19 mouse cellular contexts compared by ENCODE assay signal in genomic region chr3:108495486-108495885, GRCm38 (mm10). TPM values are rescaled to one million over a fixed set of nuclear protein-coding genes. Genes with fewer than 3 reads are reported as not detected.
A peak's percentile ranks its signal among the peaks of the same experiment; 100 is the strongest.
DNase-seq lines count a peak whose midpoint lies in the region; ATAC-seq and TF ChIP-seq lines count a peak whose summit lies in the region.
"Had no signal": no experiment of that assay in that cellular context is flagged by ENCODE, and none has a peak within 500 bp of the region (broad histone marks: within the 10 kb centered on the region; RNA-seq: fewer than 3 reads in every experiment).

No protein-coding gene starts in this region.

- H3K27ac ChIP-seq in kidney, embryonic 15.5 days: no peak overlapping the region
- no peak overlapping the region for H3K27ac ChIP-seq in embryonic facial prominence, embryonic 14.5 days (replicated peaks; ENCODE audit: low read depth, low read length)
- H3K27ac ChIP-seq in hindbrain, postnatal 0 days: no peak overlapping the region
- H3K27ac ChIP-seq: heart, embryonic 13.5 days; layer of hippocampus, adult 2 months; liver, embryonic 14.5 days had no signal

- no peak overlapping the region for H3K4me3 ChIP-seq in kidney, embryonic 15.5 days (replicated peaks)
- H3K4me3 ChIP-seq in embryonic facial prominence, embryonic 14.5 days (ENCODE audit: low read depth, low read length): no peak overlapping the region
- no peak overlapping the region for H3K4me3 ChIP-seq in hindbrain, postnatal 0 days (ENCODE audit: low read length)
- H3K4me3 ChIP-seq: erythroblast, embryonic 14.5 days; heart, embryonic 13.5 days; layer of hippocampus, adult 2 months had no signal

- peaks cover 4% of the 10 kb centered on the region; the same call in 1 of the 2 replicates for H3K27me3 ChIP-seq in kidney, embryonic 15.5 days
- no peaks in the 10 kb centered on the region for H3K27me3 ChIP-seq in embryonic facial prominence, embryonic 14.5 days (replicated peaks; ENCODE audit: control insufficient read depth, insufficient read depth, low read length)
- H3K27me3 ChIP-seq in hindbrain, postnatal 0 days (ENCODE audit: insufficient read depth, low read length): no peaks in the 10 kb centered on the region

- no peak for TF ChIP-seq POLR2A in brain, embryonic 14.5 days (IDR thresholded peaks at IDR 0.05; ENCODE audit: borderline replicate concordance, extremely low read depth, insufficient read depth, insufficient read length, poor library complexity, severe bottlenecking)

- no peaks in the 10 kb centered on the region; the same call in 1 of the 2 replicates for H3K4me1 ChIP-seq in kidney, embryonic 15.5 days
- H3K4me1 ChIP-seq in embryonic facial prominence, embryonic 14.5 days (ENCODE audit: control insufficient read depth, insufficient read depth, low read length): no peaks in the 10 kb centered on the region
- no peaks in the 10 kb centered on the region for H3K4me1 ChIP-seq in hindbrain, postnatal 0 days (ENCODE audit: insufficient read depth, low read length)

- TF ChIP-seq CTCF in brain, embryonic 14.5 days (IDR thresholded peaks at IDR 0.05; ENCODE audit: borderline replicate concordance, extremely low read depth, insufficient read depth, insufficient read length): no peak
- no peak; the same call in 1 of the 2 replicates for TF ChIP-seq CTCF in hindbrain, postnatal 0 days (IDR thresholded peaks at IDR 0.05; ENCODE audit: low read depth)

- no peak for DNase-seq in kidney, adult 11 months
- DNase-seq in brain, embryonic 14.5 days (ENCODE audit: low read depth): peak; percentile 70
- DNase-seq in embryonic facial prominence, embryonic 14.5 days (ENCODE audit: low spot score): peak; percentile 70
- peak; percentile 74 for DNase-seq in hindbrain, postnatal 0 days (ENCODE audit: low spot score)
- no peak for DNase-seq in heart, adult 9 months (ENCODE audit: low spot score in 2 of 2)
- no peak for DNase-seq in adrenal gland, adult 2 months
- DNase-seq: cerebellum, adult 11-12 months; gastrocnemius, postnatal 14 days; lung, postnatal 14 days; right cerebral cortex, postnatal 14 days had no signal

- H3K9ac ChIP-seq in kidney, embryonic 15.5 days: no peak overlapping the region
- H3K9ac ChIP-seq in embryonic facial prominence, embryonic 14.5 days (ENCODE audit: low read depth, low read length): no peak overlapping the region
- no peak overlapping the region for H3K9ac ChIP-seq in hindbrain, postnatal 0 days (replicated peaks; ENCODE audit: low read length)
- H3K9ac ChIP-seq: heart, embryonic 13.5 days; liver, embryonic 14.5 days had no signal

- 35% methylated on average over 4 of the region's 4 CpGs for WGBS in kidney, embryonic 15.5 days
- 21% methylated on average over 4 of the region's 4 CpGs for WGBS in embryonic facial prominence, embryonic 14.5 days
- 29% methylated on average over 4 of the region's 4 CpGs for WGBS in hindbrain, postnatal 0 days

- no peak for ATAC-seq in kidney, embryonic 15.5 days (replicated peaks; ENCODE audit: low FRiP score)
- peak; percentile 70 for ATAC-seq in embryonic facial prominence, embryonic 14.5 days (ENCODE audit: low read depth)
- peak; percentile 46 for ATAC-seq in hindbrain, postnatal 0 days

- H3K9me3 ChIP-seq in kidney, embryonic 15.5 days (replicated peaks): no peaks in the 10 kb centered on the region
- H3K9me3 ChIP-seq in embryonic facial prominence, embryonic 14.5 days (ENCODE audit: control insufficient read depth, low read length): no peaks in the 10 kb centered on the region
- no peaks in the 10 kb centered on the region for H3K9me3 ChIP-seq in hindbrain, postnatal 0 days (ENCODE audit: low read length)
- H3K9me3 ChIP-seq: heart, embryonic 13.5 days had no signal

- H3K36me3 ChIP-seq in kidney, embryonic 15.5 days: no peaks in the 10 kb centered on the region
- H3K36me3 ChIP-seq in embryonic facial prominence, embryonic 14.5 days (ENCODE audit: control insufficient read depth, insufficient read depth, low read length): no peaks in the 10 kb centered on the region
- H3K36me3 ChIP-seq in hindbrain, postnatal 0 days (ENCODE audit: insufficient read depth, low read length): no peaks in the 10 kb centered on the region
- H3K36me3 ChIP-seq: heart, embryonic 13.5 days had no signal

- H3K4me2 ChIP-seq in kidney, embryonic 15.5 days: peak overlapping the region; percentile 32; the same call in 1 of the 2 replicates
- H3K4me2 ChIP-seq in embryonic facial prominence, embryonic 14.5 days (ENCODE audit: low read depth, low read length): peak overlapping the region; percentile 32; the same call in 1 of the 2 replicates
- 0 out of 2 replicates have a peak overlapping the region, but pooled peaks have one; percentile 3 for H3K4me2 ChIP-seq in hindbrain, postnatal 0 days (ENCODE audit: low read depth, low read length)
- H3K4me2 ChIP-seq: heart, embryonic 13.5 days had no signal

RNA-seq across cellular contexts. Expression of gene 1700013F07Rik, which starts 38.5 kb away (rescaled TPM):
- polyA plus RNA-seq in kidney, embryonic 15.5 days (2015; fragmentation: Nextera tagmentation; extraction: Ambion mirVana): 0.50 TPM in 1 of 2 replicates, not detected in the other
- 2.1 and 2.4 TPM in 2 replicates for polyA plus RNA-seq in brain, embryonic 14.5 days (2012; rRNA removed)
- 0.63 and 1.1 TPM in 2 replicates for polyA plus RNA-seq in embryonic facial prominence, embryonic 14.5 days (2014; fragmentation: Nextera tagmentation; extraction: Ambion mirVana)
- 1.3 and 6.7 TPM in 2 replicates for total RNA-seq in hindbrain, postnatal 0 days (2014; rRNA removed)
- 3.1 and 3.2 TPM in 2 replicates for polyA plus RNA-seq in hindbrain, postnatal 0 days (2015; fragmentation: Nextera tagmentation; extraction: Ambion mirVana)
- not detected for total RNA-seq in adrenal gland, adult 2 months (2021)
- polyA plus RNA-seq in adrenal gland, adult 2 months (2012; rRNA removed): not detected in 2 replicates
- total RNA-seq: adrenal gland, postnatal 4 days; gastrocnemius, postnatal 14 days; hematopoietic stem cell, adult 5-6 weeks; MEL; neutrophil, adult 5-6 weeks had no signal
- polyA plus RNA-seq: erythroblast, embryonic 14.5 days; heart, embryonic 13.5 days; liver, embryonic 14.5 days had no signal

RNA-seq across cellular contexts. Expression of gene 5330417C22Rik, which starts 40.9 kb away (rescaled TPM):
- polyA plus RNA-seq in kidney, embryonic 15.5 days (2015; fragmentation: Nextera tagmentation; extraction: Ambion mirVana): 1.00 and 1.1 TPM in 2 replicates
- polyA plus RNA-seq in brain, embryonic 14.5 days (2012; rRNA removed): 7.2 and 9.2 TPM in 2 replicates
- 2.2 and 2.5 TPM in 2 replicates for polyA plus RNA-seq in embryonic facial prominence, embryonic 14.5 days (2014; fragmentation: Nextera tagmentation; extraction: Ambion mirVana)
- 10.2 and 10.7 TPM in 2 replicates for total RNA-seq in hindbrain, postnatal 0 days (2014; rRNA removed)
- polyA plus RNA-seq in hindbrain, postnatal 0 days (2015; fragmentation: Nextera tagmentation; extraction: Ambion mirVana): 13.5 and 17.3 TPM in 2 replicates
- 1 to 10 TPM; 2.4 to 6.5 TPM for total RNA-seq in adrenal gland, adult 2 months (2021)
- polyA plus RNA-seq in adrenal gland, adult 2 months (2012; rRNA removed): 2.4 and 2.5 TPM in 2 replicates
- total RNA-seq: neutrophil, adult 5-6 weeks had no signal

RNA-seq across cellular contexts. Expression of gene Sars, which starts 50.5 kb away (rescaled TPM):
- polyA plus RNA-seq in kidney, embryonic 15.5 days (2015; fragmentation: Nextera tagmentation; extraction: Ambion mirVana): 126 and 131 TPM in 2 replicates
- 120 and 161 TPM in 2 replicates for polyA plus RNA-seq in brain, embryonic 14.5 days (2012; rRNA removed)
- 111 and 125 TPM in 2 replicates for polyA plus RNA-seq in embryonic facial prominence, embryonic 14.5 days (2014; fragmentation: Nextera tagmentation; extraction: Ambion mirVana)
- 122 and 137 TPM in 2 replicates for total RNA-seq in hindbrain, postnatal 0 days (2014; rRNA removed)
- polyA plus RNA-seq in hindbrain, postnatal 0 days (2015; fragmentation: Nextera tagmentation; extraction: Ambion mirVana): 214 and 223 TPM in 2 replicates
- total RNA-seq in adrenal gland, adult 2 months (2021): 100 to 1,000 TPM; 198 to 212 TPM
- 23.8 and 32.6 TPM in 2 replicates for polyA plus RNA-seq in adrenal gland, adult 2 months (2012; rRNA removed)

Comparison
In these comparisons a context has a peak if more than half of its experiments do, and no peak if none do; other contexts are left out.
1. DNase-seq: peak in brain, embryonic 14.5 days (single experiment), embryonic facial prominence, embryonic 14.5 days (single experiment) and hindbrain, postnatal 0 days (single experiment); none in kidney, adult 11 months (single experiment), heart, adult 9 months (0 of 2) and adrenal gland, adult 2 months (single experiment).
2. Peak in every context shown above with its lines, with median percentiles within 50 percentile points of each other: H3K4me2 ChIP-seq.